Mouse (Mus musculus) thymus, postnatal 0 days (tissue): ENCODE results near the gene Tbc1d22a. TPM values are rescaled to one million over a fixed set of nuclear protein-coding genes. Genes with fewer than 3 reads are reported as not detected.

Source experiments
- DNase-seq: peaks from one replicate; pipeline ENCODE4 v3.0.0-alpha.2; 2015; ENCODE audit warnings: low spot score
- polyA plus RNA-seq: library from polyadenylated mRNA; unstranded; fragments of >200 nt; fragmentation: Nextera tagmentation; extraction: Ambion mirVana; gene quantifications from 2 replicates; pipeline ENCODE4 v1.2.1, GENCODE M21; 2015

Tbc1d22a gene
- polyA plus RNA-seq, 1 experiment from 2014 or later: 21.0 TPM

DNA sequence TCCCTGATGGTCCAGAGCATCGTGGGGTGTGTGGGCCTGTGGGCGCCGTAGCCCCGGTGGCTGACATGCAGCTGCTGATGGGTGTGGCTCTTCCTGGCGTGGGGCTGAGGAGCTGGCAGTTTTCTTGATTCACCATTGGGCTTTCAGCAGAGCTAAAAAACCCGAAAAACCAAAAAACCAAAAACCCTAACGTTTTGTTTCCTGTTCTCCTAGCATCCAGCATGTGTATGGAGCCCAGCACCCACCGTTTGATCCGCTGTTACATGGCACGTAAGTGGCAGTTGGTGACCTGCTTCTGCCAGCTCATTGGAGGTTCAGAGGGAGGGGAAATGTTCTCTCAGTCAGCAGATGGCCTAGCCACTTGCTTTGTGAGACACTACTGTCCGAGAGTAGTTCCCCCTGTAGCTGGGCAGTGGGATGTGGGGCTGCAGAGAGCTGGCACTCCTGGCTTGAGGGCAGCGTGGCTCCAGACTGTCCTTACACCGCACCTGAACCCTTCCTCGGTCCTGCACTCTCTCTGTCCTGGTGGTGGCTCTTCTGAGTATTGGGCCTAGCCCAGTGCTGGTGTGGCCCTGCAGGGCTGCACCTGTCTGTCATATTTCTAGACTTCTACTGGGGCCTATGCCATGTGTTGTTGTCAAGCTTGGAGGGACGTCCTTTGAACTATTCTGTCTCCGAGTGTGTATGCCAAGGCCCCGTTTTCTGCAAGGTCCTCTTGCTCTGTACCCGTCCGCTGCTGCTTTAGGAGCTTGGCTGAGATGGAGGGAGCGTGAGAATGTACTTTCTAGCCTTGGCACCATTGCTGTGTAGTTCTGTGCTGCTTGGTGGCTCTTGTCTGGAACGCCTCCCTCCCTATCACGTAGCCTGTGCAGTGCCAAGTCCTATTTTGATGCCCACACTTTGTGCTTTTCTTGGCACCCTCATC, 20.5 kb downstream of the Tbc1d22a start:
- peak; percentile 85 for DNase-seq

DNA sequence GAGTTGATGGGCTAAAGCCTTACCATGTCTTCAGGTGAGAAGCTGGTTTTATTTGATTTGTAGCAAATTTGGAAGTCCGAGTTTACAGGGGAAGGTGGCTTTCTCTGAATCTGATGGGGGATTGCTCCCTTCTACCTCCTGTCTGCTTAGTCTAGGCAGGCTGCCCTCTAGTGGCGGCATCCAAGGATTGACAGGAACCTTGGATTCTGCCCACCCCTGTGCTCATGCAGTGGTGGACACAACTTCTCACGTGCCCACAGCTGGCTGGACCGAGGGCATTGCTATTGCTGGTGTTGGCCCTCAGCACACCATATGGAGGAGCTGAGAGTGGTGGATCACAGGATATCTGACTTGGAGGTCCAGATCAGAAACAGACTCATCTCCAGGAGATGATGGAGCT, 22.0 kb downstream of the Tbc1d22a start:
- peak; percentile 78 for DNase-seq

GRCm38 (mm10) chr15:86238076-86238475, 23.8 kb downstream of the Tbc1d22a start:
- DNase-seq: no peak

- no peak for DNase-seq
Observed at GRCm38 (mm10) chr15:86239068-86239467, 24.8 kb downstream of the Tbc1d22a start.

DNA sequence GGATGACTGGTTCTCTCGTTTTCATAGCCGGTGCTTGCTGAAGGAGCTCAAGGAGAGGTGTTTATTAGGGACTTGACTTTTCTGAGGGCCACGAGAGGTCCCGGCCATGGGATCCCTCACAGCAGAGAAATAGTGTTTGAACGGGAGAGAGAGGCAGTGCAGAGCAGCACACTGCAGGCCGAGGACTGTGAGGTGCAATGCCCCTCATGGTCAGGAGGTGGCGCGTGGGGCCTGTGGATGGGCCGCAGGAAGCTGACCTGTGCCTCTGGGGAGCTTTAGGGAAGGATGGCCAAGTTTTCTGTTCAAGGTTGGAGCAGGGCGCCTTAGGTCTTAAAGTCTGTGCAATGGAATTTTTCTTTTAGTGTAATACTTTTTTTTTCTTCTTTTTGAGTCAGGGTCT, 25.5 kb downstream of the Tbc1d22a start:
- DNase-seq: peak; percentile 43

DNA sequence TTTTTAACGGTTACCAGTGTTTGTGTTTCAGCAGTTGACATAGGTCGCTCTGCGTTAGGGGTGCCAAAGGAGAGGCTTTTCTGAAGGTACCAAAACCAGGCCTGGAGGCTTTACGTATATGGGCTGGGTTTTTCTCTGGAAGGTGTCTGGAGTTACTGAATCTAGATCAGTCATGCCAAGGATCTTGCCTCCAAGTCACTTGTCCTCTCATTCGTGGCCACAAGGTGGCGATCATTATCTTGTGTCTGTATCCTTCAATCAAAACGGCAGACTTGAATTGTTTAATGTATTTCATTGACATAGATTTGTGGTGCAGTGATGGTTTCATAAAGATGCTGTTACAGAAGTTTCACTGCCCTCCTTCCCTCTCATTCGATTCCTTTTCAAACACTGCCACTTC, 29.4 kb downstream of the Tbc1d22a start:
- DNase-seq: peak; percentile 81

DNA sequence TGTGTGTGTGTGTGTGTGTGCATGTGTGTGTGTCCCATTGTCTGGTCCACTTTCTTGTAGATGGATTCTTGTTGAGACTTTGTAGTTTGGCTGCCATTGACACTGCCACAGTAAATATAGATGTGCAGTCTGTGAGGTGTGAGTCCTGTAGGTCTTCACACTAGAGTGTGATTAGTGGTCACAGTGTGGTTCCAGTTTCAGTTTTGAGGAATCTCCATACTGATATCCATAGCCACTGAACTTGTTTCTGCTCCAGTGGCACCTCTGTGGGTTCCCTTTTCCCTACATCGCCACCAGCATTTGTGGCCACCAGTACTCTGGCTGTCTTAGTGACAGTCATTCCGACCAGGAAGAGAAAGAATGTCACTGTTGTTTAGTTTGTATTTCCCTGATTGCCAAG, 30.1 kb downstream of the Tbc1d22a start:
- DNase-seq: no peak

DNA sequence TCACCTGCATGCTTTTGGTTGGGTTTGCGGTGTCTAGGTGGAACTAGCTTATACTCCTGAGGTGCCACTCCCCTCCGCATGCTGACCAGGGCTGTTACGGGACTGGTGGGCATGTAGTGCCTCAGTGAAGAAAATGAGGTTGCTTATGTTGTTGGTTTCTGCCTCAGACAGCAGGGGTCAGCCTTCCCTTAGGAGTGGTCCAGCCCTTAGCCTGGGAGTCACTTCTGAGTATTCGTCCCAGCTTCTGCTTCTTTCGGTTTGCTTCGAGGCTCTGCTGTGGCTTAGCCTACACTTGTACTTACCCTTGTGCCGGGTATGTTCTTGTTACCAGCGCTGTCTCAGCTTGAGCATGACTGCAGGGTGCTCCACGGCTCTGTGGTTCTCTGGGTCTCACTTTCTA, 36.0 kb downstream of the Tbc1d22a start:
- peak; percentile 76 for DNase-seq

- no peak for DNase-seq
Observed at GRCm38 (mm10) chr15:86252130-86252529, 37.9 kb downstream of the Tbc1d22a start.

DNA sequence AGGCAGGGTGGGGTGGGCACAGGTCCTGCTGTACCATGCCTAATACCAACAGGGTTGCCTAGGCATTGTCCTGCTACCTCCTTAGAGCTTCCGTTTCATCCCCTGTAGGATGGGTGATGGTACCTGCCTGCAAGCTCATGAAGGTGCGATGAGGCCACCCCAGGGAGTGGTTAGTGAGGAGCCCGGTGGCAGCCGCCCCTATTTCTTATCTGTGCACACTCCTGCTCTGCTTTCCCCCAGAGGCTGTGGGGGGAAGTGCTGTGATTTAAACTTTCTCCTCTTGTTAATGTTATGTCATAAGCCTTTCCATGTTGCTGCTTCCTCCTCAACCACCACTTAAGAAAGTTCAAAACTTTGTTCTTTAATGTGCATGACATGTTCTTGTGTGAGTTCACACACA, 38.4 kb downstream of the Tbc1d22a start:
- DNase-seq: no peak

- no peak for DNase-seq
Observed at GRCm38 (mm10) chr15:86253411-86253810, 39.2 kb downstream of the Tbc1d22a start.

- DNase-seq: no peak
Observed at GRCm38 (mm10) chr15:86256201-86256600, 41.9 kb downstream of the Tbc1d22a start.

DNA sequence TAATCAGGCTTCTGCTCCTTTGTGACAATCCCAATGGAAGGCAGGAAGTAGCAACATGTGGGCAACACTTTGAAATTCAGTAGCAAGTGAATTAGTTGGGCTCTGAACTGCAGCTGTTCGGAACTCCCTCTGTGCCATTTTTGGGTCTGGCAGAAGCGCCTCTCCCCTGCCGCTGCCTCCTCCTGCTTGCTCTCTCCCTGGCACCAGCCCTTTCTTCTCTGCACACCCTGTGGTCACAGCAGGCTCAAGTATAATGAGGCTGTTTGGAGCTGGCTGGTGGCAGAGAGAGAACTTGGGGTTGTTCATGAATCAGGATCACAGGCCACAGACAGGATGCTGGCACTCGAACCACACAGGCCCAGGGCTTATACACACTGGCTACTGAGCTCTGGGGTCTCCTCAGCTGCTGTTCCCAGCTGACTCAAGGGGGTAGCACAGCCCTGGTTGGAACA, 42.5 kb downstream of the Tbc1d22a start:
- DNase-seq: no peak

DNA sequence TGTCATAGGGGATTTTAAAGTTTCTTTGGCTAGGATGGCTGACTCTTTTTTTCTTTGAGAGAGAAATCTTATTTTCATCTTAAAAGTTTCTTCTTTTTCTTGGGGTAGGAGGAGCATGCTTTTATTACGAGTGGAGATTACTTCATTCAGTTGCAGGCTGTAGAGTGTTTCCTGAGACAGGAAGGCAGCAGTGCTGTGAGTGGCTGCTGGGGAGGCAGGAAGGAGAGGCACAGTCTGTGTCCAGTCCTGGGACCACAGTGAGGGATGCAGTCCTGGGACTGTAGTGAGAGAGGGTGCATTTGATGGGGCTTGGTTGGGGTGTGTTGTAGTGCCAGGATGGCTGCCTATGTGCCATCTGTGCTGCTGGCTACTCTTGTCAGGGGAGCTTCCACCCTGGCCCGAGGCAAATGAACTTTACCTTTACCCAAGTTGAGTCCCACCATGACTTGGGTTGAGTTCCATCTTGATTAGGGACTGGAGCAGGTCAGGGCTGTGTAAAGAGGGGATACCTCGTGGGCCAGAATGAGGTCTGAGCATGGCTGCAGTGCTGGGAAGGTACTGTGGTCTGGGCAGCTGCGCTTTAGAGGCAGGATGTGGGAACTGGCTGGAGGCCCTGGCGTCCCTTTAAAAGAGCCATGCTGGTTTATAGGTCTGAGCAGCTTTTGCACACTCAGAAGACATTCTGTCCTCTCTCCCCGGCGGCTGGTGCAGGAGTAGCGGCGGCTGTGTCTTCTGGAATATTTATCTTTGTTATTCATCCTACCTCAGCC, 43.8 kb downstream of the Tbc1d22a start:
- DNase-seq: no peak

DNA sequence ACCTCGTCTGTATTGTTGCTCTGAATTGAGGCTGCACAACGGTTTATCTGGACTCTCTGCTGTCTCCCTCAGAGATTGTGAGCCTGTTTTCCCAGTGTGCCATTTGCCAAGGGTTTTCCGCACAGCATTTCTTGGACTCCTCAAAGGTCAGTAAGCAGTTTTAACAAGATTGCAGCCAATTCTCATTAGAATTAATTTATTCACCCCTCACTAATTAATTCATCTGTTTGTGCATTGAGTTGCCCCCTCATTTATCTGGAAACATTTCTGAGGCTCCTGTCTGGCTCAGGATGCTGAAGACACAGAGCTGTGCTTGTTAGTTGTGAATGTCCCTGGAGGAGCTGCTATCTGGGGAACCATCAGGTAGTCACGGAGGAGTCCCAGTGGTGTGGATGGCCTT, 45.0 kb downstream of the Tbc1d22a start:
- DNase-seq: no peak

DNA sequence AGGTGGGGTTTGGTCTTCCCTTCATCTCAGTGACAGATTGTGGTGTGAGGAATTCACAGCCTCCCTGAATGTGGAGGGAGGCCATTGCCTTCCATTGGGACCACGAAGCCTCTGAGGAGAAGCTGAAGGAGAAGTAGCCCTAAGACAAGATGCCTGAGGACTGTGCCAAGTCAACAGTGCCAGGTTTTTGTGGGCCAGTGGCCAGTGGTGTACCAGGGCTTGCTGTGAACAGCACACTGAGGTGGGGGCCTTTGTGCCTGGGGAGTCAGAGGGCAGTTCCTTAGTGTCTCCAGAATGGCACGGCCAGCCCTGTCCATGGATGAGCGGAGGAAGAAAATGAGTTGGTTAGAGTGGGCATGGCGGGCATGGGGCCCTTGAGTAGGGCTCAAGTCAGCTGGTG, 45.9 kb downstream of the Tbc1d22a start:
- no peak for DNase-seq

GRCm38 (mm10) chr15:86264389-86264788, 50.1 kb downstream of the Tbc1d22a start:
- DNase-seq: no peak

DNA sequence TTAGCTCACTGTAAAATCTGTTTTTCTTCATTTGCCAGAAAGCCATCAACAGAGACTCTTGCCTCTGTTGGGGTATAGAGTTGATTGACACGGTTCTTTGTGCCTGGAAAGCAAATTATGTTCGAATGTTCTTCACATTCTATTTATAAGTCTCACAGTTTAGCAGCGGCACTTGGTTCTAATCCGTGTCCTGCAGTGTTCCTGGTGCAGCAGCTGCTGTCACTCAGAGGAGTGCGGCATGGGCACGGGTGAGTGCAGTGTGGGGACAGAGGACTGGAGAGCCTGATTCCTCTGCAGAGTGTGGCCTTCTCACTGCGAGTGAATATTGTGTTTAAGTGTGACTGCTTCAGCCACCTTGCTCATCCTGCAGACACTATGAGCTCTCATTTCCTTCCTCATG, 50.5 kb downstream of the Tbc1d22a start:
- DNase-seq: no peak

- no peak for DNase-seq
Observed at GRCm38 (mm10) chr15:86266975-86267374, 52.7 kb downstream of the Tbc1d22a start.

DNA sequence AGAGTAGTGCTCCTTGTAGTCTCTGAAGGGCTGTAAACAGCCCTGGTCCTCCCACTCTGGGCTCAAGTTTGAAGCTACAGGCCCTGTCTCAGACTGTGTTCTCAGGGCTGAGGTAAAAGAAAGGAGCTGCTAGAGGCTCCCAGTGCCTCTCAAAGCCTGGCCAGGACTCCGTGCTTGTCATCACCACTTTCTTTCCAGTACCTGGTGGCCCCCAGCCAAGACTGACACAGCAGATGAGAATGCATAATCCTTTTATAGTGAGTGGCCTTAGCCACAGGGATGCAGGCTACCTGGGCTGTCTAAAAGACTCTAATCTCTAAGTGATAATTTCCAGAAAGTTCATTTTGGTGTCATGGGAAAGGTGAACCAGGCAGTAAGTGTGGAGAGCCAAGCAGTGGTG, 54.3 kb downstream of the Tbc1d22a start:
- no peak for DNase-seq

- DNase-seq: no peak
Observed at GRCm38 (mm10) chr15:86275754-86276153, 61.5 kb downstream of the Tbc1d22a start.

DNA sequence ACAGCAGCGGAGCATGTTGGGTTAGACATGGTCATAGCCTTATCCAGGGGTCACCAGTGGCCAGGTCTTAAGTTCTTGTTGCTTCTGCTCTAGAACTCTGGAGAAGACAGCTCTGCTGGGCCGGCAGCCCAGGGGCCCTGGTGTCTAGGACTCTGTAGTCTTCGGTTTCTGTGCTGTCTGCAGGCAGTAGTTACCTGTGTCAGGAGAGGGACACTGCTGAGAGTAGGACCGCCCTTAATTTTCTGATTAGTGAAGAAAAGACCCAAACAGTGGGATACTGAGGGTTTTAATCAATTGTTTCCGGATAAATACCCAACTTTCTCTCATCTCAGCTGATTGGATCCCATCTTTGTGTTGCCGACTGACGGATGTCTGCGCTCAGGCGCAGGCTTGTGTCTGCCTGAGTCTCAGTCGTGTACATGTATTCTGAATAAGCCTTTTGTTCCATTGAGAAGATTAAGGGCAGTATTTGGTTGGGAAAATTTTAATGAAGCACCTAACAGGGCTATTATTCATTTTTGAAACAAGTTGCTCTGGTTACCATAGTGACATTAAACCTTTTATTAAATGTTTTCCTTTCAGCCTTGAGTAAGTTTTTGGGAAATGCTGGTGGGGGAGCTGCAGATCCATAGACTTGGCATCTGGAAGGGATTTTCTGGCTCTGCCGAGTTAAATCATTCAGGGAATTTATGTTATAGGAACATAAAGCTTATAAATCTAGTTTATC, 62.4 kb downstream of the Tbc1d22a start:
- DNase-seq: no peak
